Mouse (Mus musculus) embryonic facial prominence, embryonic 14.5 days (tissue): ENCODE results near the gene Kcnb1. TPM values are rescaled to one million over a fixed set of nuclear protein-coding genes. Genes with fewer than 3 reads are reported as not detected.

Experiments
- ATAC-seq: fragments of 200-750 bp; cut with Nextera tagmentation; 2 replicates; pipeline ENCODE4 v1.8.0; 2017; ENCODE audit warnings: low read depth, moderate number of reproducible peaks, moderate TSS enrichment
- DNase-seq: peaks from one replicate; pipeline ENCODE4 v3.0.0-alpha.2; 2015; ENCODE audit warnings: low spot score
- H3K27ac ChIP-seq: fragments of 300-500 bp; sonication (generic); replicated peaks from 2 replicates; pipeline ENCODE4 v1.5.1; 2014; ENCODE audit warnings: low read depth, mild to moderate bottlenecking, low read length, moderate library complexity
- H3K27me3 ChIP-seq: fragments of 300-500 bp; sonication (generic); replicated peaks from 2 replicates; pipeline ENCODE4 v1.6.1; 2014; ENCODE audit warnings: low read length; ENCODE audit not compliant: control insufficient read depth, insufficient read depth
- H3K36me3 ChIP-seq: fragments of 300-500 bp; sonication (generic); 2 replicates; pipeline ENCODE4 v1.6.1; 2014; ENCODE audit warnings: low read length, mixed read lengths; ENCODE audit not compliant: control insufficient read depth, insufficient read depth
- H3K4me1 ChIP-seq: fragments of 300-500 bp; sonication (generic); 2 replicates; pipeline ENCODE4 v1.6.1; 2014; ENCODE audit warnings: antibody characterized with exemption, low read length; ENCODE audit not compliant: control insufficient read depth, insufficient read depth
- H3K4me2 ChIP-seq: fragments of 300-500 bp; sonication (generic); 2 replicates; pipeline ENCODE4 v1.6.1; 2014; ENCODE audit warnings: low read depth, mild to moderate bottlenecking, low read length, moderate library complexity, mixed read lengths
- H3K4me3 ChIP-seq: fragments of 300-500 bp; sonication (generic); 2 replicates; pipeline ENCODE4 v1.5.1; 2014; ENCODE audit warnings: low read depth, mild to moderate bottlenecking, low read length
- H3K9ac ChIP-seq: fragments of 300-500 bp; sonication (generic); 2 replicates; pipeline ENCODE4 v1.6.1; 2014; ENCODE audit warnings: low read depth, mild to moderate bottlenecking, low read length, moderate library complexity, mixed read lengths
- H3K9me3 ChIP-seq: fragments of 300-500 bp; sonication (generic); 2 replicates; pipeline ENCODE4 v1.6.1; 2016; ENCODE audit warnings: low read length; ENCODE audit not compliant: control insufficient read depth
- WGBS: fragments of 180-500 bp; shearing (Covaris S2); extraction: QIAGEN DNeasy Blood & Tissue Kit; methylation state at CpG from one replicate; pipeline ENCODE4 v1.1.7; 2014; 5-methylcytosine and 5-hydroxymethylcytosine counted together
- polyA plus RNA-seq: library from polyadenylated mRNA; unstranded; fragments of >200 nt; fragmentation: Nextera tagmentation; extraction: Ambion mirVana; gene quantifications from 2 replicates; pipeline ENCODE4 v1.2.1, GENCODE M21; 2014

Gene Kcnb1
- polyA plus RNA-seq, 1 experiment from 2014 or later, result 1.7 TPM

- DNase-seq (no peak), ATAC-seq (peak; percentile 24; the same call in 1 of the 2 replicates)
- no peak overlapping the region for H3K27ac ChIP-seq
- no peak overlapping the region for H3K9ac ChIP-seq
- H3K4me1 ChIP-seq, result no peaks in the 10 kb centered on the region
- no peaks in the 10 kb centered on the region for H3K27me3 ChIP-seq
- 43% methylated on average over 7 of the region's 7 CpGs for WGBS
- no peak overlapping the region for H3K4me3 ChIP-seq
- no peaks in the 10 kb centered on the region for H3K9me3 ChIP-seq
- H3K4me2 ChIP-seq, result no peak overlapping the region
- H3K36me3 ChIP-seq, result no peaks in the 10 kb centered on the region
Observed at GRCm38 (mm10) chr2:167112259-167112658, 77.7 kb downstream of the Kcnb1 start.

DNA sequence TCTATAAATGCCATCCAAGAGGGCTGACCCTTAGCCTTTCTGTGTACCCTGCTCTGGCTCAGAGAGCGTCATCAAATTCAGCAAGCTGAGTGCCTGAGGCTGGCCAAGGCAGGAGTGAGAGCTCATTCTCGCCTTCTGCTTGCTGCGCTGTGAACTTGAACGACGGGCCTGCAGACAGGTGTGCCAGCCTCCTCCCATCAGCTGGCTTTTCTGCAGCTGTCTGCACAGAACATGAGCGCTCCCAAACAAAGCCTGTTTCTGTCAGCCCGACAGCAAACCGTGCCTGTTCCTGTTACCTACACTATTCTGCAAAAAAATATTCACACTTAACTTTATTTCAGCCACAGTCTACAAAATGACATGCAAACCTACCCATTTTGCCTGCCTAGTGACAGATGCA is 80.4 kb downstream of the Kcnb1 start:
- Histone ChIP-seq H3K27ac (no peak overlapping the region), H3K4me3 (no peak overlapping the region), H3K4me1 (no peaks in the 10 kb centered on the region), H3K27me3 (no peaks in the 10 kb centered on the region), H3K4me2 (no peak overlapping the region), H3K9me3 (no peaks in the 10 kb centered on the region; the same call in 1 of the 2 replicates), H3K36me3 (no peaks in the 10 kb centered on the region), H3K9ac (no peak overlapping the region)
- no peak for ATAC-seq
- WGBS, result 66% methylated on average over 8 of the region's 8 CpGs
- peak; percentile 50 for DNase-seq

DNA sequence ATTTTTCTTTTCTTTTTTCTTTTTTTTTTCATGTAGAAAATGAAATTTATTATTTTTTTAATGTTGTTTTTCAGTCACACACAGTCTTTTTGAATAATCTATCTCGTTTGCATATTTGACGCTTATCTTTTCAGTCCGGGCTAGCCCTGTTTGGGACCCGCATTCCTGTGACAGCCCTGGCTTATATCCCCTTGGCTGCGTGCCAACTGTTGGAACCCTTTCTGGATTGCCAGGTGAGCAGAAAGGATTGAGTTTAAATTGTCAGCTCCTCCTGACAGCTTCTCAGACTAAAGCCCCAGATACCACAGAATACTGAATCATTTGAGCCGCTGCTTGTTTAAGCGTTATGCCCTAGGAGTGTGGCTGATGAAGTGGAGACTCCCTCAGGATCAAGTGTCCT is 86.4 kb downstream of the Kcnb1 start:
- no peak overlapping the region for H3K4me2 ChIP-seq
- DNase-seq, result peak; percentile 70

GRCm38 (mm10) chr2:167101743-167102441 is 88.1 kb downstream of the Kcnb1 start:
- Histone ChIP-seq H3K9ac (no peak overlapping the region), H3K27ac (no peak overlapping the region), H3K9me3 (no peaks in the 10 kb centered on the region; the same call in 1 of the 2 replicates), H3K4me2 (no peak overlapping the region), H3K36me3 (no peaks in the 10 kb centered on the region), H3K4me1 (no peaks in the 10 kb centered on the region), H3K4me3 (no peak overlapping the region), H3K27me3 (no peaks in the 10 kb centered on the region)
- DNase-seq (no peak), ATAC-seq (no peak)
- 74% methylated on average over 17 of the region's 17 CpGs for WGBS

More for the DNA sequence above, 86.4 kb downstream of the Kcnb1 start:
- Histone ChIP-seq H3K27me3 (no peaks in the 10 kb centered on the region), H3K9ac (no peak overlapping the region), H3K9me3 (no peaks in the 10 kb centered on the region; the same call in 1 of the 2 replicates), H3K27ac (no peak overlapping the region), H3K36me3 (no peaks in the 10 kb centered on the region), H3K4me3 (no peak overlapping the region), H3K4me1 (no peaks in the 10 kb centered on the region)
- peak; percentile 64; the same call in 1 of the 2 replicates for ATAC-seq
- WGBS, result 54% methylated on average over 7 of the region's 7 CpGs

DNA sequence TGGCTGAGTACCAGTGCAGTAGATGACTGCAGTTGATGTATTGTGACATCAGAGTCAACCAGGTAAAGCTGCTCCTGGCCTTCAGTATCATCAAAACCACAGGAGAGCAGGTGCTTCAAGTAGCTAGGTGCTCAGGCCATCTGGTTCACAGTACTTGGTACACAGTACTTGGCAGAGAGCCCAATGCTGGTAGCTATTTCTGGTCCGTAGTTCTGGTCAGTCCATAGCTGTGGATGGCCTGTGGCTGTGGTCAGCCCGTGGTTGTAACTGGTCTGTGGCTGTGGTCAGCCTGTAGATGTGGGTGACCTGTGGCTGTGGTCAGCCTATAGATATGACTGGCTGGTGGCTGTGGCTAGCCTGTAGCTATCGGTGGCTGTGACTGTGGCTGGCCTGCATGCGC is 95.3 kb downstream of the Kcnb1 start:
- DNase-seq (no peak), ATAC-seq (no peak)
- Histone ChIP-seq H3K27me3 (no peaks in the 10 kb centered on the region), H3K9ac (no peak overlapping the region; the same call in 1 of the 2 replicates), H3K4me1 (no peaks in the 10 kb centered on the region), H3K4me3 (no peak overlapping the region), H3K9me3 (no peaks in the 10 kb centered on the region), H3K27ac (no peak overlapping the region), H3K4me2 (no peak overlapping the region), H3K36me3 (no peaks in the 10 kb centered on the region)
- WGBS, result 88% methylated on average over 4 of the region's 4 CpGs

- Histone ChIP-seq H3K4me3 (no peak overlapping the region), H3K27me3 (no peaks in the 10 kb centered on the region), H3K36me3 (no peaks in the 10 kb centered on the region), H3K4me2 (no peak overlapping the region), H3K4me1 (no peaks in the 10 kb centered on the region), H3K27ac (no peak overlapping the region), H3K9me3 (no peaks in the 10 kb centered on the region), H3K9ac (no peak overlapping the region)
- ATAC-seq (no peak), DNase-seq (no peak)
- WGBS, result 88% methylated on average over 13 of the region's 13 CpGs
Observed at GRCm38 (mm10) chr2:167093171-167093900, 96.6 kb downstream of the Kcnb1 start.

GRCm38 (mm10) chr2:167090271-167090670 is 99.7 kb downstream of the Kcnb1 start:
- peak; percentile 50 for DNase-seq
- H3K27me3 ChIP-seq, result no peaks in the 10 kb centered on the region

DNA sequence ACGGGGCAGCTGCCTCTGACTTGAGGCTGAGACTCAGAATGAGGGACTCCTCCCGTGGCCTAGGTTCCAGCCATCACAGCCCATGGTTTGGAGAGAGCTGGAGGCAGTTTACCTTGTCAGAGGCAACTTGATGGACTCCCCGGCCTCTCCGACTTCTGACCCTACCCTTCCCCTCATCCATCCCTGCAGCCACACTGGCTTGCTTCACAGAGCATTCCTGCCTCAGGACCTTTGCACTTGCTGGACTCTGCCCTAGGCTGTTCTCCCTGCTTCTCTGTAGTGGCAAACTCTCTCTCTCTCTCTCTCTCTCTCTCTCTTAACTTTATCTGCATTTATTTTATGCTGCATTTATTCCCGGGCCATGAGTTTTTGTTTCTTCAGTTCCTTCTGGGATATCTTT is 103.1 kb downstream of the Kcnb1 start:
- no peaks in the 10 kb centered on the region for H3K4me1 ChIP-seq
- ATAC-seq, result no peak
- H3K9ac ChIP-seq, result no peak overlapping the region
- H3K9me3 ChIP-seq, result no peaks in the 10 kb centered on the region
- no peak overlapping the region for H3K4me3 ChIP-seq
- H3K27ac ChIP-seq, result no peak overlapping the region
- H3K36me3 ChIP-seq, result no peaks in the 10 kb centered on the region
- no peaks in the 10 kb centered on the region for H3K27me3 ChIP-seq
- DNase-seq, result no peak
- 78% methylated on average over 5 of the region's 5 CpGs for WGBS
- no peak overlapping the region for H3K4me2 ChIP-seq

More at GRCm38 (mm10) chr2:167090271-167090670, 99.7 kb downstream of the Kcnb1 start:
- Histone ChIP-seq H3K9me3 (no peaks in the 10 kb centered on the region), H3K4me3 (no peak overlapping the region), H3K27ac (no peak overlapping the region), H3K4me1 (no peaks in the 10 kb centered on the region), H3K9ac (no peak overlapping the region), H3K4me2 (no peak overlapping the region), H3K36me3 (no peaks in the 10 kb centered on the region)
- WGBS, result 67% methylated on average over 1 of the region's 1 CpGs
- no peak for ATAC-seq
